Mouse (Mus musculus) thymus, adult 2 months (tissue): Measurements from ENCODE around the gene Exoc6b.

Experiments used
- CTCF ChIP-seq: fragments of 200-500 bp; IDR thresholded peaks from 2 replicates; pipeline ENCODE4 v1.5.1; 2012; ENCODE audit warnings: mild to moderate bottlenecking, control low read depth, low read length, moderate library complexity, borderline replicate concordance; ENCODE audit not compliant: control insufficient read depth, poor library complexity, insufficient read depth; ENCODE audit errors: extremely low read depth
- POLR2A ChIP-seq: fragments of 200-500 bp; IDR thresholded peaks from 2 replicates; pipeline ENCODE4 v1.6.1; 2012; ENCODE audit warnings: mild to moderate bottlenecking, low read length, control low read depth, moderate library complexity; ENCODE audit not compliant: control insufficient read depth, poor library complexity, insufficient read depth; ENCODE audit errors: extremely low read depth

DNA sequence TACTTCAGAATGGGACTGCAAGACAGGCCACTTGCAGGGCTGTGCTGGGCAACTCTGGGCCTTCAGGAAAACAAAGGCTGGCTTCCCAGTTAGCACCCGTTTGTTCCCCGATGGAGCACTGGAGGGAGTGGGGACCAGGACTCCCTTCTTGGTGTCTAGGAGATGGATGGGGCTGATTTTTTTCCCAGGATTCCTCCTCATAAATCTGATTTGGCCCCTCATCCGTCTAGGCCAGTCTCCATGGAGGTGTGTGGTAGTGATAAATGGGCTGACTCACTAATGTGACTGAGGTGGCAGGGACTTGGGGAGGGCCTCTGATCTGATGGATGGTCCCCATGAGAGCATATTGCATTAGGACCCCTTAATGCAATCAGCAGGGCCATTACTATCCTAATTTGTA is 470.6 kb downstream of the Exoc6b start:
- TF ChIP-seq CTCF, result no peak
- TF ChIP-seq POLR2A, result no peak
